Mouse (Mus musculus) liver, adult (tissue): ENCODE data around the gene Eif4ebp2.
A peak's percentile ranks its signal among the peaks of the same experiment; 100 is the strongest.

Source experiments
- GATA4 ChIP-seq: IDR thresholded peaks from 2 replicates; pipeline ENCODE4 v1.6.1; 2014; ENCODE audit warnings: mild to moderate bottlenecking, low read length; ENCODE audit not compliant: insufficient replicate concordance

Eif4ebp2 gene

GRCm38 (mm10) chr10:61440202-61440800 is 12.2 kb downstream of the Eif4ebp2 start:
- no peak for TF ChIP-seq GATA4

- TF ChIP-seq GATA4: no peak
Measured at GRCm38 (mm10) chr10:61431375-61431774, 21.1 kb downstream of the Eif4ebp2 start.

- TF ChIP-seq GATA4: no peak
Measured at GRCm38 (mm10) chr10:61429043-61429442, 23.4 kb downstream of the Eif4ebp2 start.

GRCm38 (mm10) chr10:61428416-61428815 is 24.0 kb downstream of the Eif4ebp2 start:
- TF ChIP-seq GATA4: no peak

GRCm38 (mm10) chr10:61427951-61428350 is 24.5 kb downstream of the Eif4ebp2 start:
- TF ChIP-seq GATA4: no peak

GRCm38 (mm10) chr10:61426251-61426757 is 26.2 kb downstream of the Eif4ebp2 start:
- peak; percentile 75 for TF ChIP-seq GATA4

- TF ChIP-seq GATA4: no peak
Measured at GRCm38 (mm10) chr10:61425047-61425446, 27.4 kb downstream of the Eif4ebp2 start.

- no peak for TF ChIP-seq GATA4
Measured at GRCm38 (mm10) chr10:61424500-61424899, 28.0 kb downstream of the Eif4ebp2 start.

- peak; percentile 12; the same call in 1 of the 2 replicates for TF ChIP-seq GATA4
Measured at GRCm38 (mm10) chr10:61423289-61423688, 29.2 kb downstream of the Eif4ebp2 start.

GRCm38 (mm10) chr10:61422861-61423260 is 29.6 kb downstream of the Eif4ebp2 start:
- TF ChIP-seq GATA4: no peak

- TF ChIP-seq GATA4: no peak
Measured at GRCm38 (mm10) chr10:61420011-61420410, 32.5 kb downstream of the Eif4ebp2 start.

GRCm38 (mm10) chr10:61419146-61419545 is 33.3 kb downstream of the Eif4ebp2 start:
- TF ChIP-seq GATA4: no peak

GRCm38 (mm10) chr10:61418131-61418900 is 34.1 kb downstream of the Eif4ebp2 start:
- TF ChIP-seq GATA4: no peak

GRCm38 (mm10) chr10:61417672-61418071 is 34.8 kb downstream of the Eif4ebp2 start, which contains the start of gene Nodal:
TSS of gene Nodal (plus strand) at chr10:61417972.
- TF ChIP-seq GATA4: no peak

- TF ChIP-seq GATA4: no peak
Measured at GRCm38 (mm10) chr10:61417046-61417445, 35.4 kb downstream of the Eif4ebp2 start.

- no peak for TF ChIP-seq GATA4
Measured at GRCm38 (mm10) chr10:61416561-61416960, 35.9 kb downstream of the Eif4ebp2 start.

- TF ChIP-seq GATA4: no peak
Measured at GRCm38 (mm10) chr10:61415890-61416289, 36.6 kb downstream of the Eif4ebp2 start.

- no peak for TF ChIP-seq GATA4
Measured at GRCm38 (mm10) chr10:61415240-61415639, 37.2 kb downstream of the Eif4ebp2 start.
